8 mouse cellular contexts compared by ENCODE assay signal in genomic region chr2:173432258-173432657, GRCm38 (mm10).
DNase-seq lines count a peak whose midpoint lies in the region; ATAC-seq and TF ChIP-seq lines count a peak whose summit lies in the region.

No protein-coding gene starts in this region.

- no peak for TF ChIP-seq POLR2A in liver, adult 2 months (IDR thresholded peaks at IDR 0.05; ENCODE audit: extremely low read depth, insufficient read depth, low read length)
- TF ChIP-seq POLR2A in small intestine, adult 2 months (IDR thresholded peaks at IDR 0.05; ENCODE audit: low read depth, low read length), result no peak

- no peak overlapping the region for H3K9ac ChIP-seq in liver, adult 2 months (ENCODE audit: low read depth, low read length)
- H3K9ac ChIP-seq in liver, embryonic 11.5 days (ENCODE audit: low read depth, low read length), result no peak overlapping the region
- no peak overlapping the region for H3K9ac ChIP-seq in forebrain, embryonic 14.5 days (ENCODE audit: low read length)

- ATAC-seq in liver, embryonic 11.5 days (replicated peaks; ENCODE audit: low FRiP score), result no peak
- no peak for ATAC-seq in cerebellum, adult (ENCODE audit: insufficient number of reproducible peaks, low FRiP score, low TSS enrichment)
- ATAC-seq in forebrain, embryonic 14.5 days, result no peak

- no peaks in the 10 kb centered on the region for H3K9me3 ChIP-seq in liver, embryonic 11.5 days (ENCODE audit: control insufficient read depth, low read length)
- H3K9me3 ChIP-seq in forebrain, embryonic 14.5 days (replicated peaks; ENCODE audit: control insufficient read depth, low read length), result no peaks in the 10 kb centered on the region

- H3K36me3 ChIP-seq in liver, adult 2 months (ENCODE audit: control insufficient read depth, insufficient read depth, low read length), result no peaks in the 10 kb centered on the region
- no peaks in the 10 kb centered on the region for H3K36me3 ChIP-seq in liver, embryonic 11.5 days (ENCODE audit: control insufficient read depth, insufficient read depth, low read length)
- no peaks in the 10 kb centered on the region for H3K36me3 ChIP-seq in small intestine, adult 2 months (ENCODE audit: control insufficient read depth, insufficient read depth, low read length)
- no peaks in the 10 kb centered on the region for H3K36me3 ChIP-seq in forebrain, embryonic 14.5 days (ENCODE audit: control insufficient read depth, insufficient read depth, low read length)

- no peak overlapping the region for H3K4me2 ChIP-seq in liver, embryonic 11.5 days
- no peak overlapping the region for H3K4me2 ChIP-seq in forebrain, embryonic 14.5 days (ENCODE audit: low read length)

- H3K4me1 ChIP-seq in liver, adult 2 months (ENCODE audit: control insufficient read depth, insufficient read depth, low read length), result no peaks in the 10 kb centered on the region
- no peaks in the 10 kb centered on the region for H3K4me1 ChIP-seq in liver, embryonic 11.5 days (replicated peaks; ENCODE audit: control insufficient read depth, insufficient read depth, low read length)
- H3K4me1 ChIP-seq in small intestine, adult 2 months (ENCODE audit: control insufficient read depth, insufficient read depth, insufficient read length, low read length), result 0 out of 2 replicates have a peak, but pooled peaks cover 3% of the 10 kb centered on the region
- H3K4me1 ChIP-seq in forebrain, embryonic 14.5 days (ENCODE audit: control insufficient read depth, insufficient read depth, low read length), result no peaks in the 10 kb centered on the region

- TF ChIP-seq CTCF in liver, adult 2 months (IDR thresholded peaks at IDR 0.05; ENCODE audit: low read depth, low read length), result no peak
- TF ChIP-seq CTCF in small intestine, adult 2 months (IDR thresholded peaks at IDR 0.05; ENCODE audit: extremely low read depth, insufficient read length, insufficient replicate concordance, low read depth, low read length), result no peak

- intact Hi-C loops in heart, postnatal 36 days (cut with DNase I), result no loop called here

- WGBS in liver, adult 2 months, result 78% methylated on average over 3 of the region's 3 CpGs
- 64% methylated on average over 3 of the region's 3 CpGs for WGBS in liver, embryonic 11.5 days
- WGBS in small intestine, adult 2 months, result 46% methylated on average over 3 of the region's 3 CpGs
- WGBS in forebrain, embryonic 14.5 days, result 56% methylated on average over 3 of the region's 3 CpGs

- no peaks in the 10 kb centered on the region for H3K27me3 ChIP-seq in liver, adult 2 months (ENCODE audit: control insufficient read depth, insufficient read depth, low read length)
- H3K27me3 ChIP-seq in liver, embryonic 11.5 days (replicated peaks; ENCODE audit: control insufficient read depth, insufficient read depth, low read length), result no peaks in the 10 kb centered on the region
- H3K27me3 ChIP-seq in small intestine, adult 2 months (ENCODE audit: control insufficient read depth, insufficient read depth, low read length), result no peaks in the 10 kb centered on the region
- H3K27me3 ChIP-seq in forebrain, embryonic 14.5 days (replicated peaks; ENCODE audit: control insufficient read depth, insufficient read depth, low read length), result no peaks in the 10 kb centered on the region

- no peak overlapping the region for H3K4me3 ChIP-seq in liver, adult 2 months (ENCODE audit: insufficient read depth, low read depth, low read length)
- no peak overlapping the region for H3K4me3 ChIP-seq in liver, embryonic 11.5 days (ENCODE audit: low read depth, low read length)
- no peak overlapping the region for H3K4me3 ChIP-seq in small intestine, adult 2 months (ENCODE audit: low read depth, low read length)
- H3K4me3 ChIP-seq in forebrain, embryonic 14.5 days (ENCODE audit: low read depth, low read length), result no peak overlapping the region

- peak; percentile 18 for DNase-seq in liver, adult 2 months (ENCODE audit: extremely low read depth, low read depth, low spot score)
- no peak for DNase-seq in liver, embryonic 11.5 days (ENCODE audit: low spot score)
- DNase-seq in gastrocnemius, postnatal 10 days, result peak; percentile 34
- peak; percentile 47 to 57 for DNase-seq in heart, postnatal 36 days
- DNase-seq in forebrain, embryonic 14.5 days (ENCODE audit: low spot score), result no peak
- DNase-seq in cerebellum, postnatal 4 days (ENCODE audit: low spot score in 2 of 2), result no peak

- no peak overlapping the region for H3K27ac ChIP-seq in liver, adult 2 months (replicated peaks; ENCODE audit: insufficient read depth, low read depth, low read length)
- no peak overlapping the region for H3K27ac ChIP-seq in liver, embryonic 11.5 days (ENCODE audit: low read depth, low read length)
- peak overlapping the region; percentile 31; the same call in 1 of the 2 replicates for H3K27ac ChIP-seq in small intestine, adult 2 months (ENCODE audit: insufficient read depth, low read depth, low read length)
- no peak overlapping the region for H3K27ac ChIP-seq in forebrain, embryonic 14.5 days (ENCODE audit: low read depth, low read length)

- no peaks in the 10 kb centered on the region for H3K79me2 ChIP-seq in liver, adult 2 months (ENCODE audit: control insufficient read depth, insufficient read depth, low read length)

Comparison
In these comparisons a context has a peak if more than half of its experiments do, and no peak if none do; other contexts are left out.
1. DNase-seq: peak in liver, adult 2 months (single experiment), gastrocnemius, postnatal 10 days (single experiment) and heart, postnatal 36 days (2 of 2); none in liver, embryonic 11.5 days (single experiment), forebrain, embryonic 14.5 days (single experiment) and cerebellum, postnatal 4 days (0 of 2).